Mouse (Mus musculus): ENCODE results near the gene Tmem150a. TPM values are rescaled to one million over a fixed set of nuclear protein-coding genes. Genes with fewer than 3 reads are reported as not detected.
A peak's percentile ranks its signal among the peaks of the same experiment; 100 is the strongest.

Gene Tmem150a
- total RNA-seq, 2 experiments from 2014 or later: 7.9 to 8.7 TPM

DNA sequence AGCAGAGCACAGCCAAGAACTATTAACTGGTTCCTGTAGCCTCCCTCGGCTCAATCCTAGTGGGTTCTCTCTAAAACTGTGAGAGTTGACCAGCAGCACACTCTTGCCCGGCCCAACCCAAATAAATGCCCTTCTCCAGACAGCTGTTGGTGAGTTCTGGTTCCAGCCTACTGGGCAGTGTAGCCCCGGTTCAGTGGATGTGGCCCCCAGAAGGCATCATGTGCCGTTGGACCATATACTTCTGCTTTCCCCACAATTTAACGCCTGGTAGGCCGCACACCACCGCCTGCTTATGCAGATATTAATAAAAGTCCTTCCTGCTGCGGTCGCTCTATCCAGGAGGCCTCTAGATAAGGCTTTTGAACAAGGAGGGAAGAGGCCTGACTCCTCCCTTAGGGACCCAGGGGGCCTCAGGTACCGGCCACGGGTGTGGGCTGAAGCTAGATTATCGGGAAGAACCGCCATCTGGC, 34.3 kb downstream of the Tmem150a start:
- no peak for DNase-seq (ENCODE audit: low spot score in 2 of 2)
- intact Hi-C loops (cut with DNase I): no loop called here

DNA sequence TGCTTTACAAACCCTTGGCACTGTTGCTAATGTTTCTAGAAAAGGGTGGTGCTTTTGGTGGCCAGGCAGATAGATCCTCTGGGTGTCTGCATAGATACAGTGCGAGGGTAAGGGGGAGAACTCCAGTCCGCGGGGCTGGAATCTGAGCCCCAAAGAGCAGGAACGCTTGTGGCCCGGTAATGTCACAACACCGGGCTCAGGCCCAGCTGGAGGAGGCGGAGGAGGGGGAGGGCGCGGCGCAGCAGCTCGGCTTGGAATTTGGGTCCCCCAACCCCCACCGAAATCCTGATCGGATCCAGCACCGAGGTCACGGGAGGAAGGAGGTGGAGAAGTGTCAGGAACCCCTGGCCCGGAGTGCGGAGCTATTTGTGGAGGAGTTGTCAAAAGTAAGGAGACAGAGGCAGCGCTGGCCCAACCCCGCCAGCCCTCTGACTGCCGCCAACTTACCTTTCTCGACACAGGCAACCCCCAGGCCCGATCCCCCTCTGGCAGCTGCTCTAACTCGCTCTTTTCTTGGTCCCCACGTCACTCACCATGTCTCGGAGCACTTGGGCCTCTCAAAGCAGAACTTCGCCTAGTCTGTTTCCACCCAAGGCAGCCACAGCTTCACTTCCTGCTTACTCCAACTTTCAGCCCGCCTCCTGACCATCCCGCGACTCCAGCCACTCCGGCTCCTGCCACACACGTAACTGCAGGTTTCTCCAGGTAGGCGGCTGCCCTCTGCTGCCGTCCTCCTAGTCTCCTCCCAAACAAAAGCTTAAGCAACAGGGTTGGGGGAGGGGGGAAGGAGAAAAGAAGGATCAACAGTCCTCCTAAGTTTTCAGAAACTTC, 34.9 kb downstream of the Tmem150a start, which contains the start of gene Vamp8:
TSS of gene Vamp8 (minus strand) at position 763 of the 831 bp plus-strand sequence.
- intact Hi-C loops (cut with DNase I): no loop called here
- peak in 1 of 2 experiments; percentile 38 for DNase-seq (ENCODE audit: low spot score in 2 of 2)

DNA sequence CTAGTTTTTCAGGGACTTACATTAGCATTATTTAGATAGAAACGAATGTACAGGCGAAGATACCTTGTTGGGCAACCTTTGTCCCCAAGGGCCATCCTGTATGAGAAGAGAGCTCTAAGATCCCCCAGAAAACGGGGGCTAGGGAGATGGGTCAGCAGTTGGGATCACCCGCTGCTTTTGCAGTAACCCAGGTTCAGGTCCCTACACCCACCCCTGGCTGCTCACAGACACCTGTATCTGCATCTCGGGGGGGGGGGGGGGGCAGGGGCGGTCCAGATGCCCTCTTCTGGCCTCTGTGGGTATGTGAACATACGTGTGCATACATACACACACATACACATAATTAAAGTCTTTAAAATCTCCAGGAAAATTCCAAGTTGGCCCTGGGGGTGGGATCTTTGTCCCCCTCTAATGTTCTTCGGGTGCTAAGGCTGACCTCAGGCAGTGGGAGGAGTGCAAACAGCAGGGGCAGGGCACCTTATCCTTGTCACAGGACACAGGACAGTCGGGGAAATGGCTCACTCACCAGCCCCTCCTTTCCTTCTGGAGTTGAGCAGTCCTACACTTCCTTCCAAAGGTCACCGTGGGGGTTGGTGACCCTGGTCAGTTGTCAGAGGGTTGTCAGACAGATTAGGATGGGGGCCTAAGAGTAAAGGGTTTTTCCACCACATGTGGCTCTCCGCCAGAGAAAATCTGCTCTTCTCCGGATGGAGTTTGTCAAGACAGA, 35.7 kb downstream of the Tmem150a start:
- intact Hi-C loops (cut with DNase I): no loop called here
- no peak for DNase-seq (ENCODE audit: low spot score in 2 of 2)

DNA sequence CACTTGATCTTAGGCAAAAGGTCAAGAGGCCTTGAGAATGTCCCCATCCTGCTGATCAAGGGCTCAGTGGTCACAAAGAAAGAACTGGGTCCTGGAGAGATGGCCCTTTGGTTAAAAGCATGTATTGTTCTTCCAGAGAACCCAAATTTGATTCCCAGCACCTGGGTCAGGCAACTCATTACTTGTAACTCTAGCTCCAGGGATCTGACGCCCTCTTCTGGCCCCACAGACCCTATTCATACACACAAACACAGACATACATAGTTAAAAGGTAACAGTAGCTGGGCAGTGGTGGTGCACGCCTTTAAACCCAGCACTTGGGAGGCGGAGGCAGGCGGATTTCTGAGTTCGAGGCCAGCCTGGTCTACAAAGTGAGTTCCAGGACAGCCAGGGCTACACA, 37.1 kb downstream of the Tmem150a start:
- DNase-seq (ENCODE audit: low spot score in 2 of 2): no peak
- intact Hi-C loops (cut with DNase I): no loop called here

DNA sequence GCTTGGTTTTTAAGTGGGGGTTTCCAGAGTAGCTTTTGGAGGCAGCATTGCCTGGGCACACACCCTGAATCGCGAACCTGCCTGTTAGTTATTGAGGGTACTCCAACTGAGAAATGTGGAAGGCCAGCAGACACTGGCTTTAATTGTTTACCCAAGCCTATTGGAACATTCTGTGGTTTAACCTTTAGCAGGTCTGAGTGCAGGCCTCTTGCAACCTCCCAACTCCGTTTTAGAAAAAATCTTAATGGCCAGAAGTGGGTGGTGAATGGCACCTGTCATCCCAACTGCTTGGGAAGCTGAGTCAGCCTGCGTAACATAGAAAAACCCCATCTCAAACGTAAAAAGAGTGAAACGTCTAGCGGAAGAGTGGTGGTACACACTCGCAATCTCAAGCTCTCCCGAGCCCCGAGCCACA, 41.6 kb downstream of the Tmem150a start:
- intact Hi-C loops (cut with DNase I): no loop called here
- no peak for DNase-seq (ENCODE audit: low spot score in 2 of 2)

DNA sequence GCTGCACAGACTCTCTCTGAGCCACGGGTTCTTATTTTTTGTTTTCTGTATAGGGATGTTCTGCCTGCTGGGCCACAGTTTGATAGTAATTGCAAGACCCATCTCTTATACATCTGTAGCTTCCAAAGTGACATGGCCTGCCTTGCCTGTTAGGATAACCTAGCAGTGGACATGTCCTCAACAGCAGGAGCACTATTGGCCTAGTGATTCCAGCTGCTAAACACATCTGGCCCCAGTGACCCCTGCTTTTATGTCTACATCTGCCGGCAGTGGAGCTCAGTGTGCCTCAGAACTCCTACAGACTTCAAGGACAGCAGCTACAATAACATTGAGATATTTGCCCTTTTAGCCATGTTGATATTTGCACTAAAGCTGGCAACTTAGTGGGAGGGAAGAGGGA, 44.7 kb downstream of the Tmem150a start:
- intact Hi-C loops (cut with DNase I): no loop called here
- DNase-seq (ENCODE audit: low spot score in 2 of 2): no peak

DNA sequence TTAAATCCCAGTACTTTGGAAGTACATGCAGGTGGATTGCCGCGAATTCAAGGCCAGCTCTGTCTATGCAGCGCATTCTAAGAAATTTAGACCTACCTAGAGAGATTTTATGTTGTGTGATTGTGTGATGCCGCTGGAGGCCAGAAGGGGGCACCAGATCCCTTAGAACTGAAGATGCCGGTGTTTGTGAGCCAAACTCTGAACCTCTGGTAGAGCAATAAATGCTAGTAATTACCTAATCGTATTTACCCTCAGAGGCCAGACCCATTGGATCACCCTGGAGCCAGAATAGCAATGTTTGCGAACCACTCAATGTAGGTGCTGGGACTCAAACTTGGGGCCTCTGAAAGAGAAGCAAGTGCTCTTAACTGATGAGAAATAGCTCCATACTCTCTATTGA, 46.6 kb downstream of the Tmem150a start:
- DNase-seq (ENCODE audit: low spot score in 2 of 2): peak; percentile 59 to 76
- intact Hi-C loops (cut with DNase I): no loop called here

DNA sequence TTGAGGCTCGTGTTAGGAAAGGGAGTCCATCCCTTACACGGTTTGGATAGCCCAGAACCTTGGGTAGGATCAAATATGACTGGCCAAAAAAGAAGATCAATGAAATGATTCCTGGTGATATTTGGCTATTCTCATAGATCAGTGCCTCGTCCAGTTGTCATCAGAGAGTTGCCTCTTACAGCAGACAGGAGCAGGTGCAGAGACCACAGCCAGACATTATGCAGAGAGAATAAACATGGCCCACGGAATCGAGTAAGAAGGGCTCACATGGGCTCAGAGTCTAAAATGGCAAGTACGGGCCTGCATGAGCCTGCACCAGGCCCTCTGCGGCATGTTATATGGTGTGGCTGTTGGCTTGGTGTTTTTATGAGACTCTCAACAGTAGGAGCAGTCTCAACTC, 50.1 kb downstream of the Tmem150a start:
- intact Hi-C loops (cut with DNase I): no loop called here
- no peak for DNase-seq (ENCODE audit: low spot score in 2 of 2)

DNA sequence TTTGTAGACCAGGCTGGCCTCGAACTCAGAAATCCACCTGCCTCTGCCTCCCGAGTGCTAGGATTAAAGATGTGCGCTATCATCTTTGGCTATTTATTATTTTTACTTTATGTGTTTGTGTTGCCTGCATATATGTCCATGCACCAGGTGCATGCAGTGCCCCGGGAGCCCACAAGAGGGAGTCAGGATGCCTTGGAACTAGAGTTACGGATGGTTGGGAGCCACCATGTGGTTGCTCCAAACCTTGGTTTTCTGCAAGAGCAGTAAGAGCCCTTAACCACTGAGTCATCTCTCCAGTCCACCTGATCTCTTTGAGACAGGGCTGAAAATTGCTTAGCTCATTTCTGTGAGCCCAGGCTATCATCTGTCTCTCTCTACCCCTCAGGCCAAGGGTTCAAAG, 51.9 kb downstream of the Tmem150a start:
- DNase-seq (ENCODE audit: low spot score in 2 of 2): peak; percentile 75 to 90
- intact Hi-C loops (cut with DNase I): loop anchor here (2.0 kb wide), 1 partner anchor 42 kb away; no protein-coding TSS in a partner anchor

Other genes starting within 250 kb of the Tmem150a start
- 1 to 10 TPM; 1.4 to 1.8 TPM for gene Atoh8, start 119.9 kb upstream of the Tmem150a start, total RNA-seq (2021)
- gene Sftpb, start 50.8 kb upstream of the Tmem150a start, total RNA-seq (2021): not detected
- 10 to 100 TPM; 32.3 to 34.8 TPM for gene Usp39, start 10.3 kb upstream of the Tmem150a start, total RNA-seq (2021)
- 10 to 100 TPM; 15.1 to 16.9 TPM for gene 0610030E20Rik, start 8.1 kb upstream of the Tmem150a start, total RNA-seq (2021)
- 10 to 100 TPM; 69.9 to 71.1 TPM for gene Rnf181, start 11.5 kb downstream of the Tmem150a start, total RNA-seq (2021)
- 1 to 10 TPM; 4.0 to 4.6 TPM for gene Vamp5, start 25.0 kb downstream of the Tmem150a start, total RNA-seq (2021)
- 10 to 100 TPM; 10.5 to 12.7 TPM for gene Vamp8, start 35.3 kb downstream of the Tmem150a start, total RNA-seq (2021)
- 10 to 100 TPM; 19.2 to 19.3 TPM for gene Ggcx, start 58.9 kb downstream of the Tmem150a start, total RNA-seq (2021)
- 100 to 1,000 TPM; 168 to 176 TPM for gene Mat2a, start 84.1 kb downstream of the Tmem150a start, total RNA-seq (2021)
- under 1 TPM; 0.28 to 0.94 TPM for gene Sh2d6, start 166.3 kb downstream of the Tmem150a start, total RNA-seq (2021)
- 1 to 10 TPM; 1.9 to 2.9 TPM for gene Capg, start 188.9 kb downstream of the Tmem150a start, total RNA-seq (2021)
- 10 to 100 TPM; 18.0 to 18.3 TPM for gene Elmod3, start 243.0 kb downstream of the Tmem150a start, total RNA-seq (2021)
- 10 to 100 TPM; 46.2 to 60.5 TPM for gene Retsat, start 243.0 kb downstream of the Tmem150a start, total RNA-seq (2021)

Data from left cerebral cortex, postnatal 25 days (tissue).